Mouse (Mus musculus) midbrain, embryonic 14.5 days (tissue): Measurements from ENCODE around the gene Ubp1. TPM values are rescaled to one million over a fixed set of nuclear protein-coding genes. Genes with fewer than 3 reads are reported as not detected.

Experiments used
- ATAC-seq: fragments of 200-750 bp; cut with Nextera tagmentation; 2 replicates; pipeline ENCODE4 v1.8.0; 2017; ENCODE audit warnings: moderate number of reproducible peaks, moderate library complexity; ENCODE audit not compliant: low FRiP score, low TSS enrichment
- DNase-seq: peaks from one replicate; pipeline ENCODE4 v3.0.0-alpha.2; 2015
- H3K27ac ChIP-seq: fragments of 300-500 bp; sonication (generic); replicated peaks from 2 replicates; pipeline ENCODE4 v1.5.1; 2014; ENCODE audit warnings: mild to moderate bottlenecking, low read depth, low read length, moderate library complexity
- H3K27me3 ChIP-seq: fragments of 300-500 bp; sonication (generic); 2 replicates; pipeline ENCODE4 v1.6.1; 2014; ENCODE audit warnings: low read length, control low read depth, mixed read lengths; ENCODE audit not compliant: control insufficient read depth, insufficient read depth
- H3K36me3 ChIP-seq: fragments of 300-500 bp; sonication (generic); 2 replicates; pipeline ENCODE4 v1.6.1; 2014; ENCODE audit warnings: low read length, control low read depth; ENCODE audit not compliant: control insufficient read depth, insufficient read depth
- H3K4me1 ChIP-seq: fragments of 300-500 bp; sonication (generic); 2 replicates; pipeline ENCODE4 v1.6.1; 2014; ENCODE audit warnings: mild to moderate bottlenecking, antibody characterized with exemption, low read length, control low read depth; ENCODE audit not compliant: control insufficient read depth, insufficient read depth
- H3K4me2 ChIP-seq: fragments of 300-500 bp; sonication (generic); 2 replicates; pipeline ENCODE4 v1.6.1; 2014; ENCODE audit warnings: mild to moderate bottlenecking, low read length, moderate library complexity
- H3K4me3 ChIP-seq: fragments of 300-500 bp; sonication (generic); replicated peaks from 2 replicates; pipeline ENCODE4 v1.5.1; 2014; ENCODE audit warnings: low read depth, low read length
- H3K9ac ChIP-seq: fragments of 300-500 bp; sonication (generic); replicated peaks from 2 replicates; pipeline ENCODE4 v1.6.1; 2014; ENCODE audit warnings: mild to moderate bottlenecking, low read length, moderate library complexity
- H3K9me3 ChIP-seq: fragments of 300-500 bp; sonication (generic); 2 replicates; pipeline ENCODE4 v1.6.1; 2016; ENCODE audit warnings: low read length, control low read depth, mixed read lengths; ENCODE audit not compliant: control insufficient read depth
- WGBS: fragments of 180-500 bp; shearing (Covaris S2); extraction: QIAGEN DNeasy Blood & Tissue Kit; methylation state at CpG from one replicate; pipeline ENCODE4 v1.1.7; 2014; 5-methylcytosine and 5-hydroxymethylcytosine counted together
- polyA plus RNA-seq: library from polyadenylated mRNA; unstranded; fragments of >200 nt; fragmentation: Nextera tagmentation; extraction: Ambion mirVana; gene quantifications from 2 replicates; pipeline ENCODE4 v1.2.1, GENCODE M21; 2014

Ubp1 gene
- polyA plus RNA-seq, 1 experiment from 2014 or later = 39.0 TPM

DNA sequence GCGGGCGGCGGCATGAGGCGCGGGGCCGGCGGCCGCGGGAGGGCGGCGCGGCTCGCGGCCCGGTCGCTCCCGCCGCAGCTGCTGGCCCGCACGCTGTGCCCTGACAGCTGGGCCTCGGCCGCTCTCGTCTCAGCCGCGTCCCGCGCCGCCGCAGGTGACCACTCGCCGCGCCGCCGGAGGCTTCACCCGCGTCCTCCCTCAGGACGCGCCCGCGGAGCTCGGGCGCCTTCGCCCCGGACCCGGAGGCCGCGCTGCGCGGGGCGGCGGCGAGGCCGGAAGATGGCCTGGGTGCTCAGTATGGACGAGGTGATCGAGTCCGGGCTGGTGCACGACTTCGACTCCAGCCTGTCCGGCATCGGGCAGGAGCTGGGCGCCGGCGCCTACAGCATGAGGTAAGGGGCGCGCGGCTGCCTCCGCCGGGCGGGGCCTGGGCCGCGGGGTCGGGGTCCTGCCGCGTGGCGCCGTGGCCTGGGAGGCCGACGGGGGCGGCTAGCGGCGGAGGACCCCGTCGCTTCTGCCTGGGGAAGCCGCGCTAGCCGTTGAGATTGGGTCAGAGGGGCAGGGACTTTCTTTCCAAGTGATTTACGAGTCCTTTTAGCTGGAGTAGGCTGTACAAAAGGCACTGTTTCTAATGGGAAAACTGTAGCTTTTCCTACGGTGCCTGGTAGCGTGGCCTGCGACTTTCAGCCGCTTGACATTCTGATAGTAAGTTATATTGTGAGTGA is 803 bp downstream of the Ubp1 start:
- ATAC-seq = peak; percentile 41
- no peaks in the 10 kb centered on the region for H3K27me3 ChIP-seq
- H3K9ac ChIP-seq = peak overlapping the region; percentile 91
- H3K9me3 ChIP-seq = no peaks in the 10 kb centered on the region
- H3K27ac ChIP-seq = peak overlapping the region; percentile 87
- 0% methylated on average over 76 of the region's 91 CpGs for WGBS
- peak overlapping the region; percentile 82 for H3K4me2 ChIP-seq
- no peaks in the 10 kb centered on the region for H3K36me3 ChIP-seq
- H3K4me3 ChIP-seq = peak overlapping the region; percentile 93
- H3K4me1 ChIP-seq = peaks cover 22% of the 10 kb centered on the region
- DNase-seq = peak; percentile 51

- Histone ChIP-seq H3K4me3 (peak overlapping the region; percentile 93), H3K4me2 (peak overlapping the region; percentile 82), H3K36me3 (no peaks in the 10 kb centered on the region), H3K27ac (peak overlapping the region; percentile 87), H3K27me3 (no peaks in the 10 kb centered on the region), H3K9ac (peak overlapping the region; percentile 91), H3K4me1 (peaks cover 22% of the 10 kb centered on the region), H3K9me3 (no peaks in the 10 kb centered on the region)
- no peak for ATAC-seq
- WGBS = 1% methylated on average over 8 of the region's 8 CpGs
- no peak for DNase-seq
Measured at GRCm38 (mm10) chr9:113932100-113932470, 1.4 kb downstream of the Ubp1 start.

DNA sequence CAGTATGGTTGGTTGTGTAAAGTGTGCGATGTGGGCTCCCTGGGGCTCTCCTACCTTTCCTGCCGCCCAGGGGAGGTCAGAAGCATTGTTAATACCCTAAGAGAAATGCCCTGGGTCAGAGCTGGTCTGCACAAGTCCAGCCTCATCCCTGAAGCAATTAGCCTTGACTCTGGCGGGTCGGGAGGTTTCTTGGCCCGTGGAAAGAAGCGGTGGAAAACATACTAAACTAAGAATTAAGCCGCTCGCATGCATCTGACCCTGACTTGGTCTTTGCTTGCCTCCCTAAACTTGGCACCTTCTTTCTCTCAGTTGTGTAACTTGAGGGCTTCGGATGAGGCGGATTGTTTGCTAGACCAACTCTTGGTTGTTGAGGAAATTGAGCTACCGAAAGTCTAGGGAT is 1.8 kb downstream of the Ubp1 start:
- Histone ChIP-seq H3K9ac (peak overlapping the region; percentile 91), H3K4me1 (peaks cover 22% of the 10 kb centered on the region), H3K27me3 (no peaks in the 10 kb centered on the region), H3K9me3 (no peaks in the 10 kb centered on the region), H3K27ac (no peak overlapping the region), H3K4me3 (peak overlapping the region; percentile 93), H3K36me3 (no peaks in the 10 kb centered on the region), H3K4me2 (peak overlapping the region; percentile 82)
- 29% methylated on average over 11 of the region's 11 CpGs for WGBS
- ATAC-seq (no peak), DNase-seq (no peak)

- Histone ChIP-seq H3K4me1 (peaks cover 19% of the 10 kb centered on the region), H3K36me3 (no peaks in the 10 kb centered on the region), H3K4me2 (no peak overlapping the region), H3K9me3 (no peaks in the 10 kb centered on the region), H3K27me3 (no peaks in the 10 kb centered on the region), H3K27ac (no peak overlapping the region), H3K9ac (no peak overlapping the region), H3K4me3 (no peak overlapping the region)
- WGBS = 70% methylated on average over 5 of the region's 5 CpGs
- DNase-seq (no peak), ATAC-seq (no peak)
Measured at GRCm38 (mm10) chr9:113935638-113936037, 4.9 kb downstream of the Ubp1 start.

GRCm38 (mm10) chr9:113939063-113939850 is 8.5 kb downstream of the Ubp1 start:
- H3K4me1 ChIP-seq = no peaks in the 10 kb centered on the region
- DNase-seq (no peak), ATAC-seq (no peak)
- H3K9me3 ChIP-seq = no peaks in the 10 kb centered on the region
- no peaks in the 10 kb centered on the region for H3K27me3 ChIP-seq
- 89% methylated on average over 9 of the region's 9 CpGs for WGBS
- H3K36me3 ChIP-seq = no peaks in the 10 kb centered on the region
- H3K27ac ChIP-seq = 0 out of 2 replicates have a peak overlapping the region, but pooled peaks have one; percentile 10
- no peak overlapping the region for H3K9ac ChIP-seq
- H3K4me3 ChIP-seq = no peak overlapping the region
- H3K4me2 ChIP-seq = no peak overlapping the region

DNA sequence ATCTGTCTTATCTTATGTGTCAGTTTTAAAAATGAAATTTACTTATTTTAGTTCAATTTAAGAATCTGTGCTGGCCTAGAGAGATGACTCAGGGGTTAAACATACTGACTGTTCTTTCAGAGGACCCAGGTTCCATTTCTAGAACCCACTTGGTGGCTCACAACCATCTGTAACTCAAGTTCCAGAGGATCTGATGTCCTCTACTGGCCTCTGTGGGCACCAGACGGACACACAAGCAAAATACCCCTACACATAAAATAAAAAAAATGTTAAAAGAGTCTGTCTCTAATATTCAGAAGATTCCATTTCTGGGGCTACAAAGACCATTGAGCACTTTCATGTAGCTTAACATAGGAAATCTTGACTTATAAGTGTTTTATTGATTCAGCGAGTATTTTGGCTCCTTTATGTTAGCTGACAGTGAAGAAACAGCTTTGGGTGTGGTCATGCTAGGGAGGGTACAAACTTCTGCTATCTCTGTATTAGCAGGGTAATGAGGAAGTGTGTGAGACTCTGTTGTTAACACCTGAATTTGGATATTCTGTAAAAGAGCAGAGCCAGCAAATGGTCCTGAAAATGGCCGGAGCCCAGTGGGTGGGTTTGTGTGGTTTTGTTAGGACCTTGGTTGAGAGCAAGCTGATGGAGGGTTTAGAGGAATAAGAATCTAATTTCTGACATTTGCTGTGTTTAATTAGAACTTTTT is 10.5 kb downstream of the Ubp1 start:
- peaks cover 9% of the 10 kb centered on the region for H3K36me3 ChIP-seq
- H3K4me3 ChIP-seq = no peak overlapping the region
- ATAC-seq (no peak), DNase-seq (no peak)
- H3K4me1 ChIP-seq = no peaks in the 10 kb centered on the region
- no peaks in the 10 kb centered on the region for H3K27me3 ChIP-seq
- H3K9ac ChIP-seq = no peak overlapping the region
- 97% methylated on average over 3 of the region's 3 CpGs for WGBS
- H3K27ac ChIP-seq = no peak overlapping the region
- H3K9me3 ChIP-seq = no peaks in the 10 kb centered on the region
- no peak overlapping the region for H3K4me2 ChIP-seq

- 98% methylated on average over 1 of the region's 1 CpGs for WGBS
- Histone ChIP-seq H3K27ac (no peak overlapping the region), H3K4me3 (no peak overlapping the region), H3K27me3 (no peaks in the 10 kb centered on the region), H3K9ac (no peak overlapping the region), H3K4me1 (no peaks in the 10 kb centered on the region), H3K36me3 (peaks cover 21% of the 10 kb centered on the region), H3K4me2 (no peak overlapping the region), H3K9me3 (no peaks in the 10 kb centered on the region)
- no peak for ATAC-seq
- no peak for DNase-seq
Measured at GRCm38 (mm10) chr9:113943372-113943771, 12.6 kb downstream of the Ubp1 start.

DNA sequence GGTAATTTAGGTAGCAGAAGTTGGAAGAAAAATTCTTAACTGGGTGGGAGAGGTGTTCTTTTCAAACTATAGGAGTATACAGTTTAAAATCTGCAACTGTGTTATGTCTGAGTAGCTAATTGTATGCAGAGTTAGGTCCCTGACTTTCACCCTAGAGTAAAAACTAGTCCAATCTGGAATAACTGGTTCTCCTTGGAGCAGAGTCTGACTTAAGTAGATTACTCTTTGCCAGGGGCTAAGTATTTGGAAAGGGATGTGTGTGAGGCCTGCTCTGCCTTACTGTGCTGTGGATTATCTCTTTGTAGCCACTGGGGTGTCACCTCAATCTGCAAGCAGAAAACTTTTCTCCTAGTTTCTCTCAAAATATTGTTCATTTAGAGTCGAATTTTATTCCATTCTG is 16.5 kb downstream of the Ubp1 start:
- Histone ChIP-seq H3K9me3 (no peaks in the 10 kb centered on the region), H3K4me3 (no peak overlapping the region), H3K27ac (no peak overlapping the region), H3K4me2 (no peak overlapping the region), H3K9ac (no peak overlapping the region), H3K36me3 (peaks cover 37% of the 10 kb centered on the region), H3K4me1 (no peaks in the 10 kb centered on the region), H3K27me3 (no peaks in the 10 kb centered on the region)
- DNase-seq = no peak
- ATAC-seq = no peak
- 96% methylated on average over 1 of the region's 1 CpGs for WGBS
